Mouse (Mus musculus): Measurements from ENCODE around the gene Olfr1412. TPM values are rescaled to one million over a fixed set of nuclear protein-coding genes. Genes with fewer than 3 reads are reported as not detected.

The Olfr1412 gene
- polyA plus RNA-seq, 1 experiment, result not detected

GRCm38 (mm10) chr1:92636015-92636414 is 50.4 kb downstream of the Olfr1412 start:
- H3K27ac ChIP-seq (ENCODE audit: insufficient read depth, low read depth, low read length), result no peak overlapping the region
- H3K4me3 ChIP-seq (ENCODE audit: low read depth, low read length), result no peak overlapping the region
- peaks cover 4% of the 10 kb centered on the region; the same call in 1 of the 2 replicates for H3K4me1 ChIP-seq (ENCODE audit: control insufficient read depth, insufficient read depth, insufficient read length, low read length)
- peaks cover 16% of the 10 kb centered on the region; the same call in 1 of the 2 replicates for H3K36me3 ChIP-seq (ENCODE audit: control insufficient read depth, insufficient read depth, low read length)
- TF ChIP-seq CTCF (IDR thresholded peaks at IDR 0.05; ENCODE audit: extremely low read depth, insufficient read length, insufficient replicate concordance, low read depth, low read length) (no peak), POLR2A (IDR thresholded peaks at IDR 0.05; ENCODE audit: low read depth, low read length) (no peak)
- WGBS, result 83% methylated on average over 8 of the region's 8 CpGs
- H3K27me3 ChIP-seq (ENCODE audit: control insufficient read depth, insufficient read depth, low read length), result no peaks in the 10 kb centered on the region

GRCm38 (mm10) chr1:92636676-92637075 is 51.1 kb downstream of the Olfr1412 start:
- TF ChIP-seq CTCF (IDR thresholded peaks at IDR 0.05; ENCODE audit: extremely low read depth, insufficient read length, insufficient replicate concordance, low read depth, low read length), result no peak
- no peak for TF ChIP-seq POLR2A (IDR thresholded peaks at IDR 0.05; ENCODE audit: low read depth, low read length)
- Histone ChIP-seq H3K27ac (ENCODE audit: insufficient read depth, low read depth, low read length) (no peak overlapping the region), H3K36me3 (ENCODE audit: control insufficient read depth, insufficient read depth, low read length) (peaks cover 16% of the 10 kb centered on the region; the same call in 1 of the 2 replicates), H3K4me3 (ENCODE audit: low read depth, low read length) (no peak overlapping the region), H3K27me3 (ENCODE audit: control insufficient read depth, insufficient read depth, low read length) (no peaks in the 10 kb centered on the region), H3K4me1 (ENCODE audit: control insufficient read depth, insufficient read depth, insufficient read length, low read length) (peaks cover 5% of the 10 kb centered on the region; the same call in 1 of the 2 replicates)
- WGBS, result 91% methylated on average over 11 of the region's 11 CpGs

GRCm38 (mm10) chr1:92637501-92638172 is 52.1 kb downstream of the Olfr1412 start:
- Histone ChIP-seq H3K4me1 (ENCODE audit: control insufficient read depth, insufficient read depth, insufficient read length, low read length) (peaks cover 8% of the 10 kb centered on the region; the same call in 1 of the 2 replicates), H3K36me3 (ENCODE audit: control insufficient read depth, insufficient read depth, low read length) (peaks cover 16% of the 10 kb centered on the region; the same call in 1 of the 2 replicates), H3K27ac (ENCODE audit: insufficient read depth, low read depth, low read length) (no peak overlapping the region), H3K27me3 (ENCODE audit: control insufficient read depth, insufficient read depth, low read length) (no peaks in the 10 kb centered on the region), H3K4me3 (ENCODE audit: low read depth, low read length) (no peak overlapping the region)
- 89% methylated on average over 15 of the region's 15 CpGs for WGBS
- TF ChIP-seq CTCF (IDR thresholded peaks at IDR 0.05; ENCODE audit: extremely low read depth, insufficient read length, insufficient replicate concordance, low read depth, low read length) (no peak), POLR2A (IDR thresholded peaks at IDR 0.05; ENCODE audit: low read depth, low read length) (no peak)

GRCm38 (mm10) chr1:92638181-92638580 is 52.6 kb downstream of the Olfr1412 start:
- Histone ChIP-seq H3K36me3 (ENCODE audit: control insufficient read depth, insufficient read depth, low read length) (peaks cover 16% of the 10 kb centered on the region; the same call in 1 of the 2 replicates), H3K4me3 (ENCODE audit: low read depth, low read length) (no peak overlapping the region), H3K27ac (ENCODE audit: insufficient read depth, low read depth, low read length) (no peak overlapping the region), H3K27me3 (ENCODE audit: control insufficient read depth, insufficient read depth, low read length) (no peaks in the 10 kb centered on the region), H3K4me1 (ENCODE audit: control insufficient read depth, insufficient read depth, insufficient read length, low read length) (peaks cover 8% of the 10 kb centered on the region; the same call in 1 of the 2 replicates)
- TF ChIP-seq POLR2A (IDR thresholded peaks at IDR 0.05; ENCODE audit: low read depth, low read length), result no peak
- WGBS, result 78% methylated on average over 3 of the region's 3 CpGs

GRCm38 (mm10) chr1:92638736-92639135 is 53.2 kb downstream of the Olfr1412 start:
- Histone ChIP-seq H3K4me3 (ENCODE audit: low read depth, low read length) (no peak overlapping the region), H3K27ac (ENCODE audit: insufficient read depth, low read depth, low read length) (no peak overlapping the region), H3K4me1 (ENCODE audit: control insufficient read depth, insufficient read depth, insufficient read length, low read length) (peaks cover 8% of the 10 kb centered on the region; the same call in 1 of the 2 replicates), H3K36me3 (ENCODE audit: control insufficient read depth, insufficient read depth, low read length) (peaks cover 16% of the 10 kb centered on the region; the same call in 1 of the 2 replicates), H3K27me3 (ENCODE audit: control insufficient read depth, insufficient read depth, low read length) (no peaks in the 10 kb centered on the region)
- 96% methylated on average over 4 of the region's 4 CpGs for whole genome bisulfite sequencing
- TF ChIP-seq CTCF (IDR thresholded peaks at IDR 0.05; ENCODE audit: extremely low read depth, insufficient read length, insufficient replicate concordance, low read depth, low read length) (no peak), POLR2A (IDR thresholded peaks at IDR 0.05; ENCODE audit: low read depth, low read length) (no peak)

GRCm38 (mm10) chr1:92640393-92640792 is 54.8 kb downstream of the Olfr1412 start:
- no peaks in the 10 kb centered on the region for H3K27me3 ChIP-seq (ENCODE audit: control insufficient read depth, insufficient read depth, low read length)
- WGBS, result 79% methylated on average over 6 of the region's 6 CpGs
- no peak overlapping the region for H3K27ac ChIP-seq (ENCODE audit: insufficient read depth, low read depth, low read length)
- H3K4me1 ChIP-seq (ENCODE audit: control insufficient read depth, insufficient read depth, insufficient read length, low read length), result peaks cover 8% of the 10 kb centered on the region; the same call in 1 of the 2 replicates
- peaks cover 16% of the 10 kb centered on the region; the same call in 1 of the 2 replicates for H3K36me3 ChIP-seq (ENCODE audit: control insufficient read depth, insufficient read depth, low read length)
- 0 out of 2 replicates have a peak overlapping the region, but pooled peaks have one; percentile 4 for H3K4me3 ChIP-seq (ENCODE audit: low read depth, low read length)
- TF ChIP-seq POLR2A (IDR thresholded peaks at IDR 0.05; ENCODE audit: low read depth, low read length) (no peak), CTCF (IDR thresholded peaks at IDR 0.05; ENCODE audit: extremely low read depth, insufficient read length, insufficient replicate concordance, low read depth, low read length) (no peak)

Other genes with a start within 250 kb of the Olfr1412 start
- gene Ndufa10, start 111.9 kb upstream of the Olfr1412 start, polyA plus RNA-seq (2012; rRNA removed), result 67.2 and 104 TPM in 2 replicates
- not detected in 2 replicates for gene Olfr1416, start 100.7 kb upstream of the Olfr1412 start, polyA plus RNA-seq (2012; rRNA removed)
- gene Olfr1415, start 89.7 kb upstream of the Olfr1412 start, polyA plus RNA-seq (2012; rRNA removed), result not detected in 2 replicates
- gene Olfr1414, start 67.1 kb upstream of the Olfr1412 start, polyA plus RNA-seq (2012; rRNA removed), result not detected in 2 replicates
- gene Olfr1413, start 14.5 kb upstream of the Olfr1412 start, polyA plus RNA-seq (2012; rRNA removed), result not detected in 2 replicates
- gene Olfr1411, start 8.6 kb downstream of the Olfr1412 start, polyA plus RNA-seq (2012; rRNA removed), result not detected in 2 replicates
- not detected in 2 replicates for gene Olfr1410, start 20.0 kb downstream of the Olfr1412 start, polyA plus RNA-seq (2012; rRNA removed)
- gene Olfr12, start 32.0 kb downstream of the Olfr1412 start, polyA plus RNA-seq (2012; rRNA removed), result not detected in 2 replicates
- gene Cops9, start 56.2 kb downstream of the Olfr1412 start, polyA plus RNA-seq (2012; rRNA removed), result 34.5 and 44.1 TPM in 2 replicates
- 0.20 TPM in 1 of 2 replicates, not detected in the other for gene Otos, start 63.1 kb downstream of the Olfr1412 start, polyA plus RNA-seq (2012; rRNA removed)
- gene Gpc1, start 245.9 kb downstream of the Olfr1412 start, polyA plus RNA-seq (2012; rRNA removed), result 6.8 and 8.4 TPM in 2 replicates